Mouse (Mus musculus) embryonic facial prominence, embryonic 14.5 days (tissue): ENCODE results near the gene Wdr4. TPM values are rescaled to one million over a fixed set of nuclear protein-coding genes. Genes with fewer than 3 reads are reported as not detected.

ENCODE experiments used
- ATAC-seq: fragments of 200-750 bp; cut with Nextera tagmentation; 2 replicates; pipeline ENCODE4 v1.8.0; 2017; ENCODE audit warnings: low read depth, moderate number of reproducible peaks, moderate TSS enrichment
- DNase-seq: peaks from one replicate; pipeline ENCODE4 v3.0.0-alpha.2; 2015; ENCODE audit warnings: low spot score
- H3K27ac ChIP-seq: fragments of 300-500 bp; sonication (generic); replicated peaks from 2 replicates; pipeline ENCODE4 v1.5.1; 2014; ENCODE audit warnings: low read depth, mild to moderate bottlenecking, low read length, moderate library complexity
- H3K27me3 ChIP-seq: fragments of 300-500 bp; sonication (generic); replicated peaks from 2 replicates; pipeline ENCODE4 v1.6.1; 2014; ENCODE audit warnings: low read length; ENCODE audit not compliant: control insufficient read depth, insufficient read depth
- H3K36me3 ChIP-seq: fragments of 300-500 bp; sonication (generic); 2 replicates; pipeline ENCODE4 v1.6.1; 2014; ENCODE audit warnings: low read length, mixed read lengths; ENCODE audit not compliant: control insufficient read depth, insufficient read depth
- H3K4me1 ChIP-seq: fragments of 300-500 bp; sonication (generic); 2 replicates; pipeline ENCODE4 v1.6.1; 2014; ENCODE audit warnings: antibody characterized with exemption, low read length; ENCODE audit not compliant: control insufficient read depth, insufficient read depth
- H3K4me2 ChIP-seq: fragments of 300-500 bp; sonication (generic); 2 replicates; pipeline ENCODE4 v1.6.1; 2014; ENCODE audit warnings: low read depth, mild to moderate bottlenecking, low read length, moderate library complexity, mixed read lengths
- H3K4me3 ChIP-seq: fragments of 300-500 bp; sonication (generic); 2 replicates; pipeline ENCODE4 v1.5.1; 2014; ENCODE audit warnings: low read depth, mild to moderate bottlenecking, low read length
- H3K9ac ChIP-seq: fragments of 300-500 bp; sonication (generic); 2 replicates; pipeline ENCODE4 v1.6.1; 2014; ENCODE audit warnings: low read depth, mild to moderate bottlenecking, low read length, moderate library complexity, mixed read lengths
- H3K9me3 ChIP-seq: fragments of 300-500 bp; sonication (generic); 2 replicates; pipeline ENCODE4 v1.6.1; 2016; ENCODE audit warnings: low read length; ENCODE audit not compliant: control insufficient read depth
- WGBS: fragments of 180-500 bp; shearing (Covaris S2); extraction: QIAGEN DNeasy Blood & Tissue Kit; methylation state at CpG from one replicate; pipeline ENCODE4 v1.1.7; 2014; 5-methylcytosine and 5-hydroxymethylcytosine counted together
- polyA plus RNA-seq: library from polyadenylated mRNA; unstranded; fragments of >200 nt; fragmentation: Nextera tagmentation; extraction: Ambion mirVana; gene quantifications from 2 replicates; pipeline ENCODE4 v1.2.1, GENCODE M21; 2014

Gene Wdr4
- polyA plus RNA-seq, 1 experiment from 2014 or later: 29.3 TPM

DNA sequence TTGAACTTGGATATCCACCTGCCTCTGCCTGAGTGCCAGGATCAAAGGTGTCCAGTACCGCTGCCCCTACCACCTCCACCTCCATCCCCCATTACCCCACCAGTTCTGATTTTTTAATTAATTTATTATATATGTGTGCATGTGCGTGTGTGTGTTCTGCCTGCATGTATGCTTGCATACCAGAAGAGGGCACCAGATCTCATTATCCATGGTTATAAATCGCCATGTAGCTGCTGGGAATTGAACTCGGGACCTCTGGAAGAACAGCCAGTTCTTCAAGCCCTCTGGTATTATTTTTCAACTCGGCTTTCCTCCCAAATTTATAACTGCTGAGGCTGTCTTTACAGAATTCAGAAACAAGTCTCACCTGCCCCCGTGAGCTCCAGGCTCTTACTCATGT, 8.8 kb downstream of the Wdr4 start:
- no peak for ATAC-seq
- 93% methylated on average over 6 of the region's 6 CpGs for WGBS
- Histone ChIP-seq H3K27ac (no peak overlapping the region), H3K9me3 (no peaks in the 10 kb centered on the region), H3K4me1 (peaks cover 5% of the 10 kb centered on the region; the same call in 1 of the 2 replicates), H3K9ac (no peak overlapping the region), H3K4me3 (peak overlapping the region; percentile 87), H3K4me2 (peak overlapping the region; percentile 87), H3K27me3 (no peaks in the 10 kb centered on the region), H3K36me3 (peaks cover 38% of the 10 kb centered on the region)
- no peak for DNase-seq

DNA sequence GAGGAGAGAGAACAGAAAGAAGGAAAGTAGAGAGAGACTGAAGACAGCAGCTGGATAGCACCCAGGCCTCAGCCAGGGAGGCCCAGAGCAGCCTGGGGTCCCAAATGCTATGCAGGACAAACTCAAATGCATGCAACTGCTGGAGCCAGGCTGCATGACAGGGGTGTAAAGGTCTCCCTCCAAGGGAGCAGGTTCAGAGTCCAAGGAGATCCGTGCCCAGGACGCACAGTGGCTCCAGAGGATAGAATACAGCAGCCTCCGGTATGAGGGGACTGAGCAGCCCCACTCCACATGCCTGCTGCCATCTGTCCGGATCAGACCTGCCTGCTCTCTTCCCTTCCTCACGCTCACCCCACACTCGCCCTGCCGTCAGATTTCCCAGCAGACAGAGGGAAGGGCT, 13.5 kb downstream of the Wdr4 start:
- no peak overlapping the region for H3K4me2 ChIP-seq
- peaks cover 74% of the 10 kb centered on the region for H3K36me3 ChIP-seq
- H3K4me3 ChIP-seq: no peak overlapping the region
- no peak overlapping the region for H3K9ac ChIP-seq
- H3K4me1 ChIP-seq: no peaks in the 10 kb centered on the region
- DNase-seq (no peak), ATAC-seq (no peak)
- no peak overlapping the region for H3K27ac ChIP-seq
- no peaks in the 10 kb centered on the region for H3K27me3 ChIP-seq
- H3K9me3 ChIP-seq: no peaks in the 10 kb centered on the region
- WGBS: 87% methylated on average over 7 of the region's 7 CpGs

DNA sequence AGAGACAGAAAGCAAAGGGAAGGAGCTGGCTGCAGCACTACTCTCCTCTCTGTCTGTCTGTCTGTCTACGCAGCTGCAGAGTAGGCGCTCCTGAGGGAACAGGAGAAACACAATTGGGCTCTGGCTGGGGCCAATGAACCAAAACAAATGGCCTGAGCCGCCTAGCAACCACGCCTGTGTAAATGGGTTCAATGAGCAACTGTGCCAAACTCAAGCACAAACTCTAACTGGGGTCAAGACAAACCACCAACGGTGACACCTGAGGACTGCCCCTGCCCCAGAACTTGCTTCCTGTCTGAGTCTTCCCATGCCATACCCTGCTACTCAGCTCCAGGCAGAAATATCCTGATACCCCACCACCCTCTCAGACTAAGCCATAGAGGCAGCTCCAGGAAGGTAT, 14.8 kb downstream of the Wdr4 start:
- Histone ChIP-seq H3K9ac (0 out of 2 replicates have a peak overlapping the region, but pooled peaks have one; percentile 5), H3K27ac (no peak overlapping the region), H3K36me3 (peaks cover 77% of the 10 kb centered on the region), H3K4me2 (no peak overlapping the region), H3K4me3 (no peak overlapping the region), H3K9me3 (no peaks in the 10 kb centered on the region), H3K4me1 (no peaks in the 10 kb centered on the region), H3K27me3 (no peaks in the 10 kb centered on the region)
- ATAC-seq (no peak), DNase-seq (no peak)
- 84% methylated on average over 5 of the region's 5 CpGs for whole genome bisulfite sequencing

DNA sequence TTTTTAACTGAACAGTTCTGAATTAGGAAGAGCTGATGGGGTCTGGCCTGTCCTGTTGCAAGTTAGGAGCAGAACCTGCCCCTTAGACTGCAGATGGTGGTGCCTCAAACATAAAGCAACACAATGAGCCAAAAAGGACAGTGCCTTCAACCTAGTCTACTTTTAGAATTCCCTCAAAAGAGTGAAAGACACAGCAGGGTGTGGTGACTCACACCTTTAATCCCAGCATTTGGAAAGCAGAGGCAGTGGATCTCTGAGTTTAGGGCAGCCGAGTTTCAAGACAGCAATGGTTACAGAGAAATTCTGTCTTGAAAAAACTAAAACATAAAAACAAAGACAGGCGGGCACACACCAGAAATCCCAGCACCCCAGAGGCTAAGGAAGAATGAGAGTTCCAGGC, 15.8 kb downstream of the Wdr4 start:
- no peaks in the 10 kb centered on the region for H3K4me1 ChIP-seq
- ATAC-seq: no peak
- 90% methylated on average over 2 of the region's 2 CpGs for WGBS
- no peaks in the 10 kb centered on the region for H3K27me3 ChIP-seq
- no peak overlapping the region for H3K4me2 ChIP-seq
- peaks cover 75% of the 10 kb centered on the region for H3K36me3 ChIP-seq
- no peak overlapping the region for H3K4me3 ChIP-seq
- no peaks in the 10 kb centered on the region for H3K9me3 ChIP-seq
- H3K27ac ChIP-seq: no peak overlapping the region
- no peak overlapping the region for H3K9ac ChIP-seq
- DNase-seq: no peak

DNA sequence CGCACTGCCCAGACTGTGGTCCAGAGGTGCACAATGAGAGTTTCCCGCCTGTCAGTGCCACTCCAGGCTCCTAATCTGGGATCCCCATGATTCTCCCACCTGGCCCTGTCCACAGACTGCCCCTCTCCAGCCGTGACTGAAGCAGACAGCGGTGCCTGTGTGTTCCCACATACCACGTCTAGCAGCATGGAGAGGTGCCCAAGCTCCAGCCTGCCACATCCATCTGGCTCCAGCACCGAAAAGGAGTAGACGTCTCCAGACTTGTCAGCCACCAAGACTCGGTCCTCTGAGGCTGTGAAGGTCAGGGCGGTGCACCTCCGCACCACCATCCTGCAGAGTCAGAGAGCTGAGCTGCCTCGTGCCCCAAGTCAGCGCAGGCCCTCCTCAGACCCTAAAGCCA, 16.4 kb downstream of the Wdr4 start:
- Histone ChIP-seq H3K9me3 (no peaks in the 10 kb centered on the region), H3K36me3 (peaks cover 77% of the 10 kb centered on the region), H3K27ac (no peak overlapping the region), H3K4me3 (no peak overlapping the region), H3K4me1 (no peaks in the 10 kb centered on the region), H3K27me3 (no peaks in the 10 kb centered on the region), H3K4me2 (no peak overlapping the region), H3K9ac (no peak overlapping the region)
- 94% methylated on average over 12 of the region's 12 CpGs for whole genome bisulfite sequencing
- DNase-seq (no peak), ATAC-seq (no peak)

DNA sequence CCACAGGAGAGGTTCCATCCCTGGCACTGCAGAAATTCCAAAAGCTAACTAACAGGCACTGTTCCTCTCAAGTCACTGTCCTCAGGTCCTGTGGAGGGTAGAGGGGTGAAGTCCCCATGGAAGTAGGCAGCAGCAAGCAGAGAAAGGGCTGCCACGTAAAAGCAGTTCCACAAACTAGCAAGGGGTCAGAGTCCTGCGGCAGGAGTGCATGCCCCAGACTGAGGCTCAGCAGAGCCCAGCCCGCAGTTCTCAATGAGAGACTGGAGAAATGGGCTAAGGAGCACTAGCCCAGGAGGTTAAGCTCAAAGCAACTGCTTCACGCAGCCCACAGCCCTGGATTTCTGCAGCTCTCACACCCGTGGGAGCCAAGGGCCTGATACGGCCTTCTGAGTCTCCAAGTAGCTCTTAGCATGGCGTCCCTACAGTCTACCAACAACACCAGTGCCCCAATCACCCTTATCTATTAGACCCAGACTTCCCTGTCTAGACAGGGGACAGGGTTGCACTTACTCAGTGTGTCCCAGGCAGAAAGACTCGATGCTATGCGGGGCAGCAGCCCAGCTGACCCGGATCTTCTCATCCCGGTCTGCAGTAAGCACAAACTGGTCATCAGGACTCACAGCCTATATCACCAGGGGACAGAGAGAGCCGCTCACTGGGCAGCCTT, 17.4 kb downstream of the Wdr4 start:
- no peak overlapping the region for H3K4me3 ChIP-seq
- ATAC-seq (no peak), DNase-seq (no peak)
- H3K27ac ChIP-seq: no peak overlapping the region
- H3K9me3 ChIP-seq: no peaks in the 10 kb centered on the region
- WGBS: 89% methylated on average over 12 of the region's 12 CpGs
- H3K4me1 ChIP-seq: no peaks in the 10 kb centered on the region
- H3K4me2 ChIP-seq: no peak overlapping the region
- H3K27me3 ChIP-seq: no peaks in the 10 kb centered on the region
- H3K36me3 ChIP-seq: peaks cover 77% of the 10 kb centered on the region
- H3K9ac ChIP-seq: no peak overlapping the region

DNA sequence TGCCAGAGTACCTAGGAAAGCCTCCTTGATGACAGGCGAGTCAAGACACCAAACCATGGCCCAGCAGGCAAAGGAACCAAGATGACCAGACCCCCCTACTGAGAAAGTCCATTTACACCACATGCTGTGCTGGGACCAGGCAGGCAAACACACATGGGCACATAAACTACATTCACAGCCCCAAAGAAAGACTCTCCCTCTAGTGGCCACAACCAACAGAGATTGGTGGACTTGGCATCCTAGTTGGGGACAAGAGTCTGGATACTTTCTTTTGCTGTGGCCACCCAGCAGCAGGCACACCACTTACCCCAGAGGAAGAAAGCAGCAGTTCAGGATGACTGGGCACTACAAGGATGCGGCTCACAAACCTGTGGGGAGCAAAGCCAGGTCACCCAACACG, 18.9 kb downstream of the Wdr4 start:
- WGBS: 87% methylated on average over 3 of the region's 3 CpGs
- peaks cover 83% of the 10 kb centered on the region for H3K36me3 ChIP-seq

DNA sequence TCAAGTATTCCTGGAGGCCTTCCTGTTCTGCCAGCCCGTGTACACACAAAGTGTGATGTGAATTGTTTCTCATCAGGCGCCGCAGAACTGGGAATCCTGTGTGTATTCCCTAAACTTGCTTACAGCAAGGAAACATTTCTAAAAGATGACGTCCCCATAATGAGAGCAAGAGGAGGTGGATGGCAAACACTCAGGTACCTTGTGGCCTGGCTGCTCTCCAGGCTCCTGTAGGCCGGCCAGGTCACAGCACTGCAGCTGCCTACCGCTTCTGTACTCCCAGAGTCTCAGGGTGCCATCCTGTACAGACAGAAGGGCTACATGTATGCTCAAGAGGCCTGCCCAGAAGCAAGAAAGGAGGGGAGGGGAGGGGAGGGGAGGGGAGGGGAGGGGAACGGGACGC, 19.4 kb downstream of the Wdr4 start:
- ATAC-seq (no peak), DNase-seq (no peak)
- H3K27ac ChIP-seq: no peak overlapping the region
- H3K4me3 ChIP-seq: no peak overlapping the region
- 89% methylated on average over 8 of the region's 8 CpGs for WGBS
- H3K4me2 ChIP-seq: no peak overlapping the region
- H3K9me3 ChIP-seq: no peaks in the 10 kb centered on the region
- H3K9ac ChIP-seq: no peak overlapping the region
- no peaks in the 10 kb centered on the region for H3K4me1 ChIP-seq
- H3K36me3 ChIP-seq: peaks cover 88% of the 10 kb centered on the region
- no peaks in the 10 kb centered on the region for H3K27me3 ChIP-seq

More for the DNA sequence above, 18.9 kb downstream of the Wdr4 start:
- H3K9me3 ChIP-seq: no peaks in the 10 kb centered on the region
- H3K4me1 ChIP-seq: no peaks in the 10 kb centered on the region
- DNase-seq: no peak
- H3K27me3 ChIP-seq: no peaks in the 10 kb centered on the region
- ATAC-seq: no peak
- H3K4me2 ChIP-seq: no peak overlapping the region
- H3K4me3 ChIP-seq: no peak overlapping the region
- H3K27ac ChIP-seq: no peak overlapping the region
- H3K9ac ChIP-seq: no peak overlapping the region

DNA sequence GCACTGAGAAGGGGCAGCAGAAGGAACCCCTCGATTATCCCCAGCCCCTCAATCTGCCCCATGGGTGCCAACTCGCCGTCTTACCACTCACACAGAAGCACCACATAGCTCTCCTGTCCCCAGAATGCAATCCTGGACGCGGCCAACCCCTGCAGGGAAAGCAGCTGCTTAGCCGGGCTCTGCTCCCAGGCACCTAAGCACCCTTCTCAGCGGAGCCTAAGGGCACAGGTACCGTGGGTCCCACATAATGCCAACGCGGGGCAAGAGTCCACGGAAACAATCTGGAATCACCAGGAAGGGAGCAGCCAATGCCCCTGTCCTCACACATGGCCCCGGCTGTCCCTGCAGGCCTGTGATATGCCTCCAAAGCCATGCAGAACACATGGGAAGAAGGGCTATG, 20.1 kb downstream of the Wdr4 start:
- no peak overlapping the region for H3K27ac ChIP-seq
- WGBS: 91% methylated on average over 12 of the region's 12 CpGs
- H3K4me2 ChIP-seq: no peak overlapping the region
- H3K4me3 ChIP-seq: no peak overlapping the region
- no peaks in the 10 kb centered on the region for H3K9me3 ChIP-seq
- DNase-seq: no peak
- ATAC-seq: no peak
- no peaks in the 10 kb centered on the region for H3K27me3 ChIP-seq
- H3K36me3 ChIP-seq: peaks cover 83% of the 10 kb centered on the region
- no peak overlapping the region for H3K9ac ChIP-seq
- no peaks in the 10 kb centered on the region for H3K4me1 ChIP-seq
